Mouse (Mus musculus): Measurements from ENCODE around the gene Unc79. TPM values are rescaled to one million over a fixed set of nuclear protein-coding genes. Genes with fewer than 3 reads are reported as not detected.

Gene Unc79
- polyA plus RNA-seq, 1 experiment from 2014 or later, result 0.16 TPM

GRCm38 (mm10) chr12:103008491-103008890 is 59.8 kb downstream of the Unc79 start:
- Histone ChIP-seq H3K27me3 (ENCODE audit: control insufficient read depth, insufficient read depth, low read length) (no peaks in the 10 kb centered on the region), H3K9me3 (ENCODE audit: control insufficient read depth, low read length) (no peaks in the 10 kb centered on the region), H3K36me3 (ENCODE audit: control insufficient read depth, insufficient read depth, low read length) (no peaks in the 10 kb centered on the region), H3K4me3 (ENCODE audit: low read length) (no peak overlapping the region), H3K9ac (ENCODE audit: low read depth, low read length) (no peak overlapping the region), H3K4me2 (replicated peaks; ENCODE audit: low read depth, low read length) (no peak overlapping the region), H3K4me1 (ENCODE audit: control insufficient read depth, insufficient read depth, low read length) (no peaks in the 10 kb centered on the region), H3K27ac (ENCODE audit: low read depth, low read length) (no peak overlapping the region)
- ATAC-seq (ENCODE audit: low FRiP score, low TSS enrichment), result no peak
- WGBS, result 37% methylated on average over 4 of the region's 4 CpGs

DNA sequence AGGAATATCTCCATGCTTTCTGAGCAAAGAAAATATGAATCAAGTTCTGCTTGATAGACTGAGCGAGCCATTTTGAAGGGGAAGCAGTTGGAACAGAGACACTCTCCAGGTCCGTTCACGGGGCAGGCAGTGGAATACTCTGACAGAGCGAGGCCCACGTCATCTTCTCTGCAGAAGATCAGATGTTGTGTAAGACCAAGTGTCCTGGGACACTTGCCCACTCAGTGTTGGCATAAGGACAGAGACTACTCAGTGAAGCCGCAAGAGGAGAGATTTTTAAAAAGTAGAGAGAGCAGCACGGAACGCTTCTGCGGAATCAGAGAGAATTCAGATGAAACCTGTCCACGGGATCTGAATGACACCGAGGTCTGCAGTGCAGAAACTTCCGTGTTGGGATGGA is 69.5 kb downstream of the Unc79 start:
- Histone ChIP-seq H3K9ac (ENCODE audit: low read depth, low read length) (no peak overlapping the region), H3K27ac (ENCODE audit: low read depth, low read length) (no peak overlapping the region), H3K4me2 (replicated peaks; ENCODE audit: low read depth, low read length) (no peak overlapping the region), H3K4me3 (ENCODE audit: low read length) (no peak overlapping the region), H3K27me3 (ENCODE audit: control insufficient read depth, insufficient read depth, low read length) (no peaks in the 10 kb centered on the region), H3K4me1 (ENCODE audit: control insufficient read depth, insufficient read depth, low read length) (no peaks in the 10 kb centered on the region), H3K36me3 (ENCODE audit: control insufficient read depth, insufficient read depth, low read length) (no peaks in the 10 kb centered on the region), H3K9me3 (ENCODE audit: control insufficient read depth, low read length) (no peaks in the 10 kb centered on the region)
- ATAC-seq (ENCODE audit: low FRiP score, low TSS enrichment), result no peak
- whole genome bisulfite sequencing, result 94% methylated on average over 12 of the region's 12 CpGs

- H3K27me3 ChIP-seq (ENCODE audit: control insufficient read depth, insufficient read depth, low read length), result no peaks in the 10 kb centered on the region
- H3K4me3 ChIP-seq (ENCODE audit: low read length), result no peak overlapping the region
- H3K4me2 ChIP-seq (replicated peaks; ENCODE audit: low read depth, low read length), result no peak overlapping the region
- no peak overlapping the region for H3K9ac ChIP-seq (ENCODE audit: low read depth, low read length)
- ATAC-seq (ENCODE audit: low FRiP score, low TSS enrichment), result no peak
- WGBS, result 81% methylated on average over 5 of the region's 5 CpGs
- H3K9me3 ChIP-seq (ENCODE audit: control insufficient read depth, low read length), result no peaks in the 10 kb centered on the region
- H3K27ac ChIP-seq (ENCODE audit: low read depth, low read length), result no peak overlapping the region
- no peaks in the 10 kb centered on the region for H3K36me3 ChIP-seq (ENCODE audit: control insufficient read depth, insufficient read depth, low read length)
- no peaks in the 10 kb centered on the region for H3K4me1 ChIP-seq (ENCODE audit: control insufficient read depth, insufficient read depth, low read length)
Measured at GRCm38 (mm10) chr12:103036692-103037091, 88.0 kb downstream of the Unc79 start.

DNA sequence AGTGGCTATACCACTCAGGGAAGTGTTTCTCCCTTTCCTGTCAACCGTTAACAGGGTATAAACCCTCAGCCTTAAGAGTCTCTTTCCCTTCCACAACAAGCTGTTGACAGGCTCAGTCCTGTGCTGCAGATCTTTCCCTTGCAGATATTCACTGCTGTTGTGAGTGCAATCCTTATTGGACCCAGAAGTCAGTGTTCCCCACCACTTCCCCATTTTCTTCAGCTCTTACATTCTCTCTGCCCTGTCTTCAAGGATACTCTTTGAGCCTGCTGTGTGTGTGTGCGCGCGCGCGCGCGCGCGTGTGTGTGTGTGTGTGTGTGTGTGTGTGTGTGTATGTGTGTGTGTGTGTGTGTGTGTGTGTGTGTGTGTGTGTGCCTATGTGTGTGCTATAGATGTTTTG is 90.7 kb downstream of the Unc79 start:
- 67% methylated on average over 10 of the region's 10 CpGs for WGBS

GRCm38 (mm10) chr12:103040136-103040535 is 91.5 kb downstream of the Unc79 start:
- WGBS, result 84% methylated on average over 2 of the region's 2 CpGs
- H3K36me3 ChIP-seq (ENCODE audit: control insufficient read depth, insufficient read depth, low read length), result no peaks in the 10 kb centered on the region
- H3K27ac ChIP-seq (ENCODE audit: low read depth, low read length), result no peak overlapping the region
- no peak overlapping the region for H3K9ac ChIP-seq (ENCODE audit: low read depth, low read length)
- no peaks in the 10 kb centered on the region for H3K9me3 ChIP-seq (ENCODE audit: control insufficient read depth, low read length)
- no peaks in the 10 kb centered on the region for H3K27me3 ChIP-seq (ENCODE audit: control insufficient read depth, insufficient read depth, low read length)
- H3K4me2 ChIP-seq (replicated peaks; ENCODE audit: low read depth, low read length), result no peak overlapping the region
- no peaks in the 10 kb centered on the region for H3K4me1 ChIP-seq (ENCODE audit: control insufficient read depth, insufficient read depth, low read length)
- no peak for ATAC-seq (ENCODE audit: low FRiP score, low TSS enrichment)
- no peak overlapping the region for H3K4me3 ChIP-seq (ENCODE audit: low read length)

More for the DNA sequence above, 90.7 kb downstream of the Unc79 start:
- H3K9me3 ChIP-seq (ENCODE audit: control insufficient read depth, low read length), result no peaks in the 10 kb centered on the region
- ATAC-seq (ENCODE audit: low FRiP score, low TSS enrichment), result no peak
- H3K27ac ChIP-seq (ENCODE audit: low read depth, low read length), result no peak overlapping the region
- H3K4me2 ChIP-seq (replicated peaks; ENCODE audit: low read depth, low read length), result no peak overlapping the region
- no peak overlapping the region for H3K4me3 ChIP-seq (ENCODE audit: low read length)
- H3K27me3 ChIP-seq (ENCODE audit: control insufficient read depth, insufficient read depth, low read length), result no peaks in the 10 kb centered on the region
- no peak overlapping the region for H3K9ac ChIP-seq (ENCODE audit: low read depth, low read length)
- H3K36me3 ChIP-seq (ENCODE audit: control insufficient read depth, insufficient read depth, low read length), result no peaks in the 10 kb centered on the region
- H3K4me1 ChIP-seq (ENCODE audit: control insufficient read depth, insufficient read depth, low read length), result no peaks in the 10 kb centered on the region

DNA sequence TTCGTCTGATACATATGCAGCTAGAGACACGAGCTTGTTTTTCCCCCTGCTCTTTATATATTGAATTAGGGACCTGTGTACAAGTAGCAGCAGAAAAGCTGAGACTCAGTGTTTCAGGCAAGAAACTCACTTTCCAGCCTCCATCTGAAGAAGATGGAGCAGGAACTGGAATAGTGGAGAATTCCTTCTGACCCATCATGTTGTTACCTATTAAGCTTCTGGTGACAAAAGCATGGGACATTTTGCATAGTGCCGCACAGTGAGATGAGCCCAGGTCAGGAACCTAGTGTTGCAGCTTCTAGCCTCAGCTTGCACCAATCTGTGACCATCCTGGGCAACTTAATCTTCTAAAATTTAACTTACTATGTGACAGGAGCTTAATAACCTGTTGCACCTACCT is 92.7 kb downstream of the Unc79 start:
- Histone ChIP-seq H3K4me2 (replicated peaks; ENCODE audit: low read depth, low read length) (no peak overlapping the region), H3K27ac (ENCODE audit: low read depth, low read length) (no peak overlapping the region), H3K9me3 (ENCODE audit: control insufficient read depth, low read length) (no peaks in the 10 kb centered on the region), H3K9ac (ENCODE audit: low read depth, low read length) (no peak overlapping the region), H3K36me3 (ENCODE audit: control insufficient read depth, insufficient read depth, low read length) (no peaks in the 10 kb centered on the region), H3K4me3 (ENCODE audit: low read length) (no peak overlapping the region), H3K27me3 (ENCODE audit: control insufficient read depth, insufficient read depth, low read length) (no peaks in the 10 kb centered on the region), H3K4me1 (ENCODE audit: control insufficient read depth, insufficient read depth, low read length) (no peaks in the 10 kb centered on the region)
- 87% methylated on average over 3 of the region's 3 CpGs for WGBS
- no peak for ATAC-seq (ENCODE audit: low FRiP score, low TSS enrichment)

DNA sequence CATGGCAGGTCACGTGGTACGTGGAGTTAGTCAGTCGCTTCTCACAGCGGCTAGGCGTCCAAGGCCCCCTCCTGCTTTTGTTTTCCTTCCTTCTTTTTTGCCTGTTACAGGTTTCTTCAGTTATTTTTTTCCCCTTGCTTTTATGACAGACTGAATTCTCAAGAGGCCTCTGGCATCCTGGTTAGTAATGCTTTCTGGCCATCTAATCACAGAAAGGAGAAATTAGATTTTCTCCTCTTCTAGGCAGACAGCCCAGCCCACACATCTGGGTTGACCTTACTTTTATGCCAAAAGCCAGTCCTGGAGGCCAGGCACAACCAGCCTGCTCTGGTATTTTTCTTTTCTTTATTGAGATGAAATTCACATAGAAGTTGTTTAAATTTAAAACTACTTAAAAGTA is 94.1 kb downstream of the Unc79 start:
- Histone ChIP-seq H3K4me1 (ENCODE audit: control insufficient read depth, insufficient read depth, low read length) (no peaks in the 10 kb centered on the region), H3K27me3 (ENCODE audit: control insufficient read depth, insufficient read depth, low read length) (no peaks in the 10 kb centered on the region), H3K4me2 (replicated peaks; ENCODE audit: low read depth, low read length) (no peak overlapping the region), H3K4me3 (ENCODE audit: low read length) (no peak overlapping the region), H3K27ac (ENCODE audit: low read depth, low read length) (no peak overlapping the region), H3K9me3 (ENCODE audit: control insufficient read depth, low read length) (no peaks in the 10 kb centered on the region), H3K36me3 (ENCODE audit: control insufficient read depth, insufficient read depth, low read length) (no peaks in the 10 kb centered on the region), H3K9ac (ENCODE audit: low read depth, low read length) (no peak overlapping the region)
- ATAC-seq (ENCODE audit: low FRiP score, low TSS enrichment), result no peak
- WGBS, result 85% methylated on average over 5 of the region's 5 CpGs

DNA sequence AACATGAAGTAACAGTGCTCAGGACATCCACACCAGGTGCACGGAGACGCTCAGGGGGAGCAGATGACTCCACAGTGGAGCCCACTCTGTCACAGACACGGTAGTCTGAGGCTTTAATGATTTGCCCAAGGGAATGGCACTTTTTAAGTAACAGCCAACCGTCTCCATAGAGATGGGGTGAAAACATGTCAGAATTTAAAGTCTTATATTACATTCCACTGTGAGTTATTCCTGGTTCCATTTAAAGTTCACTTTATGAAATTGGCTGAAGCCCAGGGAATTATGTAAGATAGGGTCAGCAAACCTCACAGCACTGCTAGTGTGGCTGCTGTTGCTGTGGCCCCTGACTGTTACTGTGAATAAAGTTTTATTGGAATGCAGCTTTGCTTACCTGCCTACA is 95.8 kb downstream of the Unc79 start:
- Histone ChIP-seq H3K36me3 (ENCODE audit: control insufficient read depth, insufficient read depth, low read length) (no peaks in the 10 kb centered on the region), H3K4me3 (ENCODE audit: low read length) (no peak overlapping the region), H3K27ac (ENCODE audit: low read depth, low read length) (no peak overlapping the region), H3K9ac (ENCODE audit: low read depth, low read length) (no peak overlapping the region), H3K4me2 (replicated peaks; ENCODE audit: low read depth, low read length) (no peak overlapping the region), H3K9me3 (ENCODE audit: control insufficient read depth, low read length) (no peaks in the 10 kb centered on the region), H3K27me3 (ENCODE audit: control insufficient read depth, insufficient read depth, low read length) (no peaks in the 10 kb centered on the region), H3K4me1 (ENCODE audit: control insufficient read depth, insufficient read depth, low read length) (no peaks in the 10 kb centered on the region)
- no peak for ATAC-seq (ENCODE audit: low FRiP score, low TSS enrichment)
- 65% methylated on average over 4 of the region's 4 CpGs for WGBS

DNA sequence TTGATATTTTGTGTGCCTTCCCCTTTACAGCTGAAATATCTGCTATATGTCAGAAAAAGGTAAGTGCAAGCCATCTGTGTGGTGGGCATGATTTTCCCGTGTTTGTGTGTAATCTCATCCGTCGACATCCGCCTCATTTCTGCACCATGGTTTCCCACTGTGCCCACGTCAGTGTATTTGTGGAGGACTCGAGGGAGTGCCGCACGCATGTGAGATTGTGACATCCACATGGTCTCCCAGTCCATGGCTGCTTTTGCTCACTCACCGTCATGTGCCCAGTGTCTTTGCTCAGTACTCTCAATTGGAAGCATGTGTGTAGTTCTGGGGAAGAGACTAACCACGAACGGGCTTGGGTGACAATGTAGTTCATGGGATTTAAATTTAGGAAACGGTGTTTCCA is 101.2 kb downstream of the Unc79 start:
- no peak overlapping the region for H3K27ac ChIP-seq (ENCODE audit: low read depth, low read length)
- no peaks in the 10 kb centered on the region for H3K4me1 ChIP-seq (ENCODE audit: control insufficient read depth, insufficient read depth, low read length)
- H3K9me3 ChIP-seq (ENCODE audit: control insufficient read depth, low read length), result no peaks in the 10 kb centered on the region
- H3K9ac ChIP-seq (ENCODE audit: low read depth, low read length), result no peak overlapping the region
- no peak for ATAC-seq (ENCODE audit: low FRiP score, low TSS enrichment)
- no peaks in the 10 kb centered on the region for H3K27me3 ChIP-seq (ENCODE audit: control insufficient read depth, insufficient read depth, low read length)
- no peak overlapping the region for H3K4me2 ChIP-seq (replicated peaks; ENCODE audit: low read depth, low read length)
- no peak overlapping the region for H3K4me3 ChIP-seq (ENCODE audit: low read length)
- 94% methylated on average over 12 of the region's 12 CpGs for WGBS
- H3K36me3 ChIP-seq (ENCODE audit: control insufficient read depth, insufficient read depth, low read length), result no peaks in the 10 kb centered on the region

Measured in kidney, embryonic 14.5 days (tissue).